Mouse (Mus musculus) kidney, adult 2 months (tissue): ENCODE results near the gene Rac1. TPM values are rescaled to one million over a fixed set of nuclear protein-coding genes. Genes with fewer than 3 reads are reported as not detected.
A peak's percentile ranks its signal among the peaks of the same experiment; 100 is the strongest.

Source experiments
- DNase-seq: peaks from one replicate; pipeline ENCODE4 v3.0.0; 2021
- H3K27ac ChIP-seq: fragments of 200-500 bp; 2 replicates; pipeline ENCODE4 v1.5.1; 2012; ENCODE audit warnings: low read depth, low read length, control low read depth, inconsistent platforms; ENCODE audit not compliant: insufficient read depth
- H3K27me3 ChIP-seq: fragments of 200-500 bp; replicated peaks from 2 replicates; pipeline ENCODE4 v1.6.1; 2012; ENCODE audit warnings: mild to moderate bottlenecking, moderate library complexity, low read length, inconsistent platforms; ENCODE audit not compliant: control insufficient read depth, insufficient read depth
- H3K36me3 ChIP-seq: fragments of 200-500 bp; 2 replicates; pipeline ENCODE4 v1.6.1; 2012; ENCODE audit warnings: mild to moderate bottlenecking, moderate library complexity, low read length, inconsistent platforms; ENCODE audit not compliant: control insufficient read depth, insufficient read depth
- H3K4me1 ChIP-seq: fragments of 200-500 bp; 2 replicates; pipeline ENCODE4 v1.6.1; 2011; ENCODE audit warnings: low read length; ENCODE audit not compliant: control insufficient read depth, insufficient read depth
- H3K4me3 ChIP-seq: fragments of 200-500 bp; 2 replicates; pipeline ENCODE4 v1.5.1; 2011; ENCODE audit warnings: mild to moderate bottlenecking, low read depth, low read length, control low read depth; ENCODE audit not compliant: insufficient read depth
- CTCF ChIP-seq: fragments of 200-500 bp; conservative IDR thresholded peaks from 2 replicates; pipeline ENCODE4 v1.5.1; 2011; ENCODE audit warnings: low read depth, mild to moderate bottlenecking, control low read depth, low read length, moderate library complexity, mixed read lengths; ENCODE audit not compliant: insufficient read depth, insufficient read length
- POLR2A ChIP-seq: fragments of 200-500 bp; IDR thresholded peaks from one replicate; pipeline ENCODE4 v1.6.1; 2011; ENCODE audit warnings: low read depth, low read length, control low read depth
- WGBS: fragments of 180-500 bp; shearing (Covaris S2); methylation state at CpG from one replicate; pipeline ENCODE4 v1.1.7; 2018; 5-methylcytosine and 5-hydroxymethylcytosine counted together
- polyA plus RNA-seq: library from polyadenylated mRNA; depleted of rRNA; stranded (reverse); fragments of >200 nt; gene quantifications from 2 replicates; pipeline ENCODE4 v1.2.3, GENCODE M21; 2012

The Rac1 gene
- polyA plus RNA-seq, 1 experiment = 277 TPM

DNA sequence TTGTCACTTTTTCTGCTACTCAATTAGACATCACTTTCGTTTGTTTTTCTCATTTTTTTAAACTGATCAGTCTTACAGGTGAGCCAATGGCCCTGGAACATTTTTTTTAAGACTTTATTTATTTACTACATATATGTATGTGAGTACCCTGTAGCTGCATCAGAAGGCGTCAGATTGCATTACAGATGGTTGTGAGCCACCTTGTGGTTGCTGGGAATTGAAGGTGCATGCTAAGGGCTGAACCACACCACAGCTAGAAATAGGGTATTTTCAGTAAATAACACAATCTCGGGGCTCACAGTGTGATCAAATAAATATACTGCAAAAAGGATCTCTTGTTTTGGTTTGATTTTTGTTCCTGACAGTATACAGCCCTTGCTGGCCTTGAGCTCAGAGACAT, 30.4 kb downstream of the Rac1 start:
- TF ChIP-seq POLR2A (no peak), CTCF (0 out of 2 replicates have a peak, but pooled peaks have one; percentile 16)

DNA sequence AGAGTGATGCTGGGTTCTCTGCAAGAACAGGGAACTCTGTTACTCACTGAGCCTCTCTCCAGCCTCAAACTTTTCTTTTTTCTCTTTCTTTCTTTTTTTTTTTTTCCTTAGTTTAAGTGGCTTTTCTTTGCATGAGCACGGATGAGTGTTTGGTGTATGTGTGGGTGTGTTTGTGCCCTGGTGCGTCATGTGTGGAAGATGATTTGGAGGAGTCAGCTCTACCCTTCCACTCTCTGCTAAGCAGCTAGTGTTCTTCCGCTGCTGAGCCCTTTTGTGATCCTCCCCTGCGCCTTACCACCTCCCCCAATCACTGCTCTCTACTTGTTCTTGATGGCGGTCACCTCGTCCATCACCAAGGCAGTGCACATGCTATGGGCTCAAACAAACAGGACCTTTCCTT, 32.1 kb downstream of the Rac1 start:
- H3K36me3 ChIP-seq = no peaks in the 10 kb centered on the region
- H3K27me3 ChIP-seq = no peaks in the 10 kb centered on the region
- H3K27ac ChIP-seq = no peak overlapping the region
- TF ChIP-seq POLR2A = no peak
- TF ChIP-seq CTCF = no peak
- no peaks in the 10 kb centered on the region for H3K4me1 ChIP-seq
- no peak overlapping the region for H3K4me3 ChIP-seq
- DNase-seq = no peak
- 92% methylated on average over 6 of the region's 6 CpGs for WGBS

More for the DNA sequence above, 30.4 kb downstream of the Rac1 start:
- Histone ChIP-seq H3K4me3 (no peak overlapping the region), H3K36me3 (no peaks in the 10 kb centered on the region), H3K4me1 (no peaks in the 10 kb centered on the region), H3K27me3 (no peaks in the 10 kb centered on the region), H3K27ac (no peak overlapping the region)
- 79% methylated on average over 3 of the region's 3 CpGs for WGBS
- DNase-seq = no peak

DNA sequence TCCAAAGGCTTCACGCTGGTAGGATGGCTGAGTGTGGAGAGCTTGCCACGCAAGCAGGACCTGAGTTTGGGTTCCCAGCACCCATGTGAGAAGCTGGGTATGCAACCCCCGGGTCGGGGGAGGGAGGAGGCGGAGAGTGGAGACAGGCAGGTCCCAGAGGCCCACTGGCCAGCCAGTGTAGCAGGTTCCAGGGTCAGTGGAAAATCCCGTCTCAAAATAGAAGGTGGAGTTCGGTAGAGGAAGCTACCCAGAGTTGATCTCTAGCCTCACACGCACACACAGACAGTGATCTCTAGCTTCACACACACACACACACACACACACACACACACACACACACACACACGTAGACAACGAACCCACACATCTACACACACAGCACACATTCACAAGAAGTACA, 34.7 kb downstream of the Rac1 start:
- Histone ChIP-seq H3K4me3 (no peak overlapping the region), H3K36me3 (no peaks in the 10 kb centered on the region), H3K4me1 (no peaks in the 10 kb centered on the region), H3K27me3 (no peaks in the 10 kb centered on the region), H3K27ac (no peak overlapping the region)
- no peak for DNase-seq
- 84% methylated on average over 10 of the region's 10 CpGs for WGBS
- TF ChIP-seq CTCF (no peak), POLR2A (no peak)

DNA sequence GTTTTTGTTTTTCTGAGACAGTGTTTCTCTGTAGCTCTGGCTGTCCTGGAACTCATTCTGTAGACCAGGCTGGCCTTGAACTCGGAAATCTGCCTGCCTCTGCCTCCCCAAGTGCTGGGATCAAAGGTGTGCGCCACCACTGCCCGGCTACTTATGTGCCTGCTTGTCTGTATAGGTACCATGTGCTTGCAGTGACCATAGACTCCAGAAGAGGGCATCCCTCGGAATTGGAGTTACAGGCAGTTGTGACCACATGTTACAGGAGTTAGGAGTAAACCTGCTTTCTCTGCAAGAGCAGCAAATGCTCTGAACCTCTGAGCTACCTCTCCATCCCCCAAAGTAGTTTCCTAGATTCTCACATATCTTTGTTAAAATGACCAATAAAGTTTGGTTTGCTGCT, 36.1 kb downstream of the Rac1 start:
- DNase-seq = no peak
- Histone ChIP-seq H3K4me3 (no peak overlapping the region), H3K36me3 (no peaks in the 10 kb centered on the region), H3K27ac (no peak overlapping the region), H3K4me1 (no peaks in the 10 kb centered on the region), H3K27me3 (no peaks in the 10 kb centered on the region)
- 86% methylated on average over 4 of the region's 4 CpGs for WGBS
- TF ChIP-seq CTCF (0 out of 2 replicates have a peak, but pooled peaks have one; percentile 16), POLR2A (no peak)

DNA sequence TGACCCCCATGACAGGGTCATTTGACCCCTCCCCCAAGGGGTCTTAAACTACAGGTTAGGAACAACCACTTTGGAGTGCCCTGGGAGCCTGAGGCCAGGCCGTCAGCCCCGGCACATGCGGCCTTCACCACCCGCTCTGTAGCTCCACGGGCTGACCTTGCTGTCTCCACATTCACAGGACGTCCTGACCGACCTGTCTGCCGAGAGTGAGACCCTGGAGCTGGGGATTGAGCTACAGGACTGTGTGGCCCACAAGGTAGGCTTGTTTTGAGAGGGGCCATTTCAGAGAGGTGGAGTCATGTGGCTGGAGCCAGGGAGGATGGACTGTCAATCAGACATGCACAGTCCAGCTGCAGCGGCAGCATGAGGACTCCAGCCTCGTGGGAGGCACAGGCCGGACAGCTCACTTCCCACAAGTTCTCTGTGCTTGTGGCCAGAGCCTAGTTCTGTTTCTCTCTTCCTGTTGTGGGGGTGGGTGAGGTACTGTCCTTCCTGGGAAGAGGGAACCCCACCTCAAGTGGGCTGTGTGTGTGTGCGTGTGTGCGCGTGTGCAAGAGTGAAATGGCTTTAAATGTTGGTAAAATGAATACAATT, 38.0 kb downstream of the Rac1 start:
- H3K4me1 ChIP-seq = no peaks in the 10 kb centered on the region
- TF ChIP-seq CTCF (no peak), POLR2A (no peak)
- no peaks in the 10 kb centered on the region for H3K27me3 ChIP-seq
- no peak for DNase-seq
- WGBS = 75% methylated on average over 14 of the region's 14 CpGs
- H3K36me3 ChIP-seq = no peaks in the 10 kb centered on the region
- H3K27ac ChIP-seq = no peak overlapping the region
- H3K4me3 ChIP-seq = no peak overlapping the region

GRCm38 (mm10) chr5:143487998-143488397, 39.8 kb downstream of the Rac1 start:
- DNase-seq = no peak

DNA sequence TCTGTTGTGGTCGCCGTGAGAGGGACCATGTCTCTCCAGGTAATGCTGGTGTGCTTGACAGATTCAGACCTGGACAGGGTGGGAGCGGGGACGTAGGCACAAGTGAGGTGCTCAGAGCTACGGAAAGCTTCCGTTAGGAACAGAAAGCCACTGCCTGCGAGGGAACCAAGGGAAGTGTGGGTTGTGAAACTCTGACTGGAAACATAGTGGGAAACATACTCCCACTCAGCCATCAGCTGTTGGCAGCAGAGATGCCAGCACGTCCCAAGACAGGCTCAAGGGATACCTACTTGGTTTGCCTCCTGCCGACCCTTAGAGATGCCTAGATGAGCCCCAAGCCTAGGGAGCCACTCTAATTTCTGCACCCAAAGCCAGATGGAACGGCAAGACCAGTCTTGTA, 40.6 kb downstream of the Rac1 start:
- DNase-seq = no peak
- WGBS = 88% methylated on average over 10 of the region's 10 CpGs
- no peaks in the 10 kb centered on the region for H3K4me1 ChIP-seq
- no peaks in the 10 kb centered on the region for H3K27me3 ChIP-seq
- H3K27ac ChIP-seq = no peak overlapping the region
- no peak overlapping the region for H3K4me3 ChIP-seq
- H3K36me3 ChIP-seq = no peaks in the 10 kb centered on the region
- no peak for TF ChIP-seq POLR2A
- TF ChIP-seq CTCF = no peak

More at GRCm38 (mm10) chr5:143487998-143488397, 39.8 kb downstream of the Rac1 start:
- TF ChIP-seq POLR2A = no peak
- TF ChIP-seq CTCF = no peak
- no peaks in the 10 kb centered on the region for H3K36me3 ChIP-seq
- 88% methylated on average over 5 of the region's 5 CpGs for WGBS
- no peaks in the 10 kb centered on the region for H3K27me3 ChIP-seq
- no peak overlapping the region for H3K27ac ChIP-seq
- H3K4me1 ChIP-seq = no peaks in the 10 kb centered on the region
- H3K4me3 ChIP-seq = no peak overlapping the region
